Mouse (Mus musculus): ENCODE results near the gene Smyd3. TPM values are rescaled to one million over a fixed set of nuclear protein-coding genes. Genes with fewer than 3 reads are reported as not detected.

Gene Smyd3
- polyA plus RNA-seq, 1 experiment from 2014 or later, result 18.9 TPM

- 81% methylated on average over 6 of the region's 6 CpGs for WGBS
- Histone ChIP-seq H3K4me3 (replicated peaks; ENCODE audit: low read length) (no peak overlapping the region), H3K27ac (ENCODE audit: low read length) (no peak overlapping the region), H3K4me1 (ENCODE audit: control insufficient read depth, insufficient read depth, low read length) (no peaks in the 10 kb centered on the region), H3K27me3 (ENCODE audit: control insufficient read depth, insufficient read depth, low read length) (no peaks in the 10 kb centered on the region), H3K4me2 (ENCODE audit: low read depth, low read length) (no peak overlapping the region), H3K36me3 (ENCODE audit: control insufficient read depth, insufficient read depth, low read length) (no peaks in the 10 kb centered on the region), H3K9ac (ENCODE audit: low read length) (no peak overlapping the region), H3K9me3 (replicated peaks; ENCODE audit: control insufficient read depth, low read length) (peaks cover 5% of the 10 kb centered on the region; the same call in 1 of the 2 replicates)
- no peak for ATAC-seq (ENCODE audit: insufficient read depth, low FRiP score)
Measured at GRCm38 (mm10) chr1:179286748-179287147, 231.1 kb downstream of the Smyd3 start.

DNA sequence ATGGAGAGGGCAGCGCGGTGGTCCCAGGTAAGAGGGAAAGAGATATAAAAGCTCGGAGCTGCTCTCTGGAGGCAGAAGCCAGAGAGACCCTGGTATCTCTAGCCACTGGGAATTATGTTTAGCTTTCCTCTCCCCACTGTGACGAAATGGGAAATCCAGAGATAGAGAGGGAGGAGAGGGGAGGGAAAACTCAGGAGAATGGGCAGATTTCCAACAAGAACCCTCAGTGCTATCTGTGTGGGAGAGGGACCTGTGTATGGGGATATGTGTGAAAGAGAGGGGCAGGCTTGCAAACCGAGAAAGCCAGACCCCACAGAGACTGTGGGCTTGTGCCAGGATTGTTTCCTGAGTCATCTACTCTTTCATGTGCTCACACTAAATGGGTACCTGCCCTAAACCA lies 235.0 kb downstream of the Smyd3 start:
- no peaks in the 10 kb centered on the region for H3K9me3 ChIP-seq (replicated peaks; ENCODE audit: control insufficient read depth, low read length)
- no peaks in the 10 kb centered on the region for H3K4me1 ChIP-seq (ENCODE audit: control insufficient read depth, insufficient read depth, low read length)
- no peaks in the 10 kb centered on the region for H3K27me3 ChIP-seq (ENCODE audit: control insufficient read depth, insufficient read depth, low read length)
- H3K9ac ChIP-seq (ENCODE audit: low read length), result no peak overlapping the region
- H3K27ac ChIP-seq (ENCODE audit: low read length), result no peak overlapping the region
- H3K36me3 ChIP-seq (ENCODE audit: control insufficient read depth, insufficient read depth, low read length), result no peaks in the 10 kb centered on the region
- WGBS, result 66% methylated on average over 5 of the region's 5 CpGs
- no peak for ATAC-seq (ENCODE audit: insufficient read depth, low FRiP score)
- no peak overlapping the region for H3K4me3 ChIP-seq (replicated peaks; ENCODE audit: low read length)
- H3K4me2 ChIP-seq (ENCODE audit: low read depth, low read length), result no peak overlapping the region

- Histone ChIP-seq H3K4me3 (replicated peaks; ENCODE audit: low read length) (no peak overlapping the region), H3K27ac (ENCODE audit: low read length) (no peak overlapping the region; the same call in 1 of the 2 replicates), H3K9me3 (replicated peaks; ENCODE audit: control insufficient read depth, low read length) (no peaks in the 10 kb centered on the region), H3K36me3 (ENCODE audit: control insufficient read depth, insufficient read depth, low read length) (no peaks in the 10 kb centered on the region), H3K4me1 (ENCODE audit: control insufficient read depth, insufficient read depth, low read length) (no peaks in the 10 kb centered on the region), H3K4me2 (ENCODE audit: low read depth, low read length) (no peak overlapping the region), H3K27me3 (ENCODE audit: control insufficient read depth, insufficient read depth, low read length) (no peaks in the 10 kb centered on the region), H3K9ac (ENCODE audit: low read length) (no peak overlapping the region)
- 51% methylated on average over 13 of the region's 13 CpGs for WGBS
- peak; percentile 66; the same call in 1 of the 2 replicates for ATAC-seq (ENCODE audit: insufficient read depth, low FRiP score)
Measured at GRCm38 (mm10) chr1:179281401-179282121, 236.3 kb downstream of the Smyd3 start.

DNA sequence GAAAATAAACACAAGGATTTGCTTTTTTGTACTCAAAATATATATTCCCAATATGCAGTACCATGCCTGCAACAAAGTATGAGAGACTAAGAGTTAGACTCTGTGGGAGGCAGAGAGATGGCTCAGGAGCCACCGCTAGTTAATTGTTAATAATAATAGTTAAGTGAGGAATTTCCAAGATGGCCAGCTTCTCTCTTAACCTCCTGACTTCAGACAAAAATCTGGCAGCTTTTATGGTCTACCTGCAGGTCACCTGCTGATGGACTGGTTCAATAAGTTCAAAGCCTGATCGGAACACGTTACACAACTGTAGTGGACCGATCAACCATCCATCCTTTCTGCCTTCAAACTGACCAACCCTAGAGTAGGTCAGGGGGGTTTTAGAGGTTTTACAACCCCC lies 238.7 kb downstream of the Smyd3 start:
- H3K27ac ChIP-seq (ENCODE audit: low read length), result no peak overlapping the region
- no peak overlapping the region for H3K4me3 ChIP-seq (replicated peaks; ENCODE audit: low read length)
- H3K4me1 ChIP-seq (ENCODE audit: control insufficient read depth, insufficient read depth, low read length), result no peaks in the 10 kb centered on the region
- H3K4me2 ChIP-seq (ENCODE audit: low read depth, low read length), result no peak overlapping the region
- no peak overlapping the region for H3K9ac ChIP-seq (ENCODE audit: low read length)
- no peaks in the 10 kb centered on the region for H3K27me3 ChIP-seq (ENCODE audit: control insufficient read depth, insufficient read depth, low read length)
- no peaks in the 10 kb centered on the region for H3K9me3 ChIP-seq (replicated peaks; ENCODE audit: control insufficient read depth, low read length)
- no peaks in the 10 kb centered on the region for H3K36me3 ChIP-seq (ENCODE audit: control insufficient read depth, insufficient read depth, low read length)
- ATAC-seq (ENCODE audit: insufficient read depth, low FRiP score), result no peak
- 97% methylated on average over 4 of the region's 4 CpGs for WGBS

DNA sequence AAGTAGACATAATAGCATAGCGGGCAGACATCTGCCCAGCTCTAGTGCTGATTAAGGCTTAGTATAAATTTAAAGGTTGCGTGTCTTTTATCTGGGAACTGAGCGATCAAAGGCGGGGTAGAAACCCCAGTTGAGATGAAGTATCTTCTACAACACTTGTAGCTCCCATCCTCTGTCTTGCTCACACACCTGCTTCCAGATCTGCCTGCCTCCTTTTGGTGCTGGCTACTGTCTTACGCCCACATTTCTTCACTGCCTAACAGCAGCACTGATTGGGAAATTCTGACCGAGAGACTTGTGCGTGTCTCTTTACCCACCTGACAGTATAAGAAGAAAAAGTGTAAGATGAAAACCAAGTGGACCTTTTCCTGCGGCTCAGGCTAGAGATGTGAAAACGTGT lies 240.5 kb downstream of the Smyd3 start:
- Histone ChIP-seq H3K27me3 (ENCODE audit: control insufficient read depth, insufficient read depth, low read length) (no peaks in the 10 kb centered on the region), H3K36me3 (ENCODE audit: control insufficient read depth, insufficient read depth, low read length) (no peaks in the 10 kb centered on the region), H3K4me1 (ENCODE audit: control insufficient read depth, insufficient read depth, low read length) (no peaks in the 10 kb centered on the region), H3K27ac (ENCODE audit: low read length) (no peak overlapping the region), H3K4me2 (ENCODE audit: low read depth, low read length) (no peak overlapping the region), H3K9me3 (replicated peaks; ENCODE audit: control insufficient read depth, low read length) (no peaks in the 10 kb centered on the region), H3K4me3 (replicated peaks; ENCODE audit: low read length) (no peak overlapping the region), H3K9ac (ENCODE audit: low read length) (no peak overlapping the region)
- ATAC-seq (ENCODE audit: insufficient read depth, low FRiP score), result no peak
- 87% methylated on average over 9 of the region's 9 CpGs for WGBS

DNA sequence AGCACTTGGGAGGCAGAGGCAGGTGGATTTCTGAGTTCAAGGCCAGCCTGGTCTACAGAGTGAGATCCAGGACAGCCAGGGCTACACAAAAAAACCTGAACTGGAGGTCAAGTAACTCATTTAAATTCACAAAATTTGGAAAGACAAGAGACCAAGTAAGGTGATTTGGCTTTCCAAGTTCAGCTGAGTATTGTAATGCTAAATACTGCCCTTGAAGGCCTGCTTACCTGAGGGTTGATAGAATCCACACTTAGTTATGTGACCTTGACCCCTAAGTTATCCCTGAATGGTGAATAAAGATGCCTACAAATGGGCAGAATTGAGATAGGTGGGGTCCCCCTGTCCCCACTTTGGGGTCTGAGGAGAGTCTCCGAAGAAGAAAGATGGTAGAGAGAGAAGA lies 241.0 kb downstream of the Smyd3 start:
- 93% methylated on average over 1 of the region's 1 CpGs for WGBS
- no peak overlapping the region for H3K9ac ChIP-seq (ENCODE audit: low read length)
- H3K4me3 ChIP-seq (replicated peaks; ENCODE audit: low read length), result no peak overlapping the region
- no peaks in the 10 kb centered on the region for H3K9me3 ChIP-seq (replicated peaks; ENCODE audit: control insufficient read depth, low read length)
- H3K27ac ChIP-seq (ENCODE audit: low read length), result no peak overlapping the region
- H3K4me1 ChIP-seq (ENCODE audit: control insufficient read depth, insufficient read depth, low read length), result no peaks in the 10 kb centered on the region
- ATAC-seq (ENCODE audit: insufficient read depth, low FRiP score), result no peak
- H3K27me3 ChIP-seq (ENCODE audit: control insufficient read depth, insufficient read depth, low read length), result no peaks in the 10 kb centered on the region
- H3K36me3 ChIP-seq (ENCODE audit: control insufficient read depth, insufficient read depth, low read length), result no peaks in the 10 kb centered on the region
- H3K4me2 ChIP-seq (ENCODE audit: low read depth, low read length), result no peak overlapping the region

- ATAC-seq (ENCODE audit: insufficient read depth, low FRiP score), result no peak
- no peaks in the 10 kb centered on the region for H3K27me3 ChIP-seq (ENCODE audit: control insufficient read depth, insufficient read depth, low read length)
- H3K27ac ChIP-seq (ENCODE audit: low read length), result no peak overlapping the region
- H3K36me3 ChIP-seq (ENCODE audit: control insufficient read depth, insufficient read depth, low read length), result 0 out of 2 replicates have a peak, but pooled peaks cover 3% of the 10 kb centered on the region
- no peak overlapping the region for H3K9ac ChIP-seq (ENCODE audit: low read length)
- no peak overlapping the region for H3K4me2 ChIP-seq (ENCODE audit: low read depth, low read length)
- no peaks in the 10 kb centered on the region for H3K4me1 ChIP-seq (ENCODE audit: control insufficient read depth, insufficient read depth, low read length)
- no peak overlapping the region for H3K4me3 ChIP-seq (replicated peaks; ENCODE audit: low read length)
- 85% methylated on average over 4 of the region's 4 CpGs for WGBS
- peaks cover 8% of the 10 kb centered on the region for H3K9me3 ChIP-seq (replicated peaks; ENCODE audit: control insufficient read depth, low read length)
Measured at GRCm38 (mm10) chr1:179272926-179273325, 244.9 kb downstream of the Smyd3 start.

GRCm38 (mm10) chr1:179272351-179272750 lies 245.5 kb downstream of the Smyd3 start:
- Histone ChIP-seq H3K9me3 (replicated peaks; ENCODE audit: control insufficient read depth, low read length) (peaks cover 11% of the 10 kb centered on the region), H3K4me2 (ENCODE audit: low read depth, low read length) (no peak overlapping the region), H3K4me3 (replicated peaks; ENCODE audit: low read length) (no peak overlapping the region), H3K27me3 (ENCODE audit: control insufficient read depth, insufficient read depth, low read length) (no peaks in the 10 kb centered on the region), H3K36me3 (ENCODE audit: control insufficient read depth, insufficient read depth, low read length) (0 out of 2 replicates have a peak, but pooled peaks cover 3% of the 10 kb centered on the region), H3K27ac (ENCODE audit: low read length) (no peak overlapping the region), H3K9ac (ENCODE audit: low read length) (no peak overlapping the region), H3K4me1 (ENCODE audit: control insufficient read depth, insufficient read depth, low read length) (no peaks in the 10 kb centered on the region)
- no peak for ATAC-seq (ENCODE audit: insufficient read depth, low FRiP score)

- H3K9me3 ChIP-seq (replicated peaks; ENCODE audit: control insufficient read depth, low read length), result peaks cover 12% of the 10 kb centered on the region
- 0 out of 2 replicates have a peak, but pooled peaks cover 3% of the 10 kb centered on the region for H3K36me3 ChIP-seq (ENCODE audit: control insufficient read depth, insufficient read depth, low read length)
- no peak for ATAC-seq (ENCODE audit: insufficient read depth, low FRiP score)
- no peak overlapping the region for H3K9ac ChIP-seq (ENCODE audit: low read length)
- H3K27me3 ChIP-seq (ENCODE audit: control insufficient read depth, insufficient read depth, low read length), result no peaks in the 10 kb centered on the region
- 72% methylated on average over 3 of the region's 3 CpGs for WGBS
- H3K4me1 ChIP-seq (ENCODE audit: control insufficient read depth, insufficient read depth, low read length), result no peaks in the 10 kb centered on the region
- no peak overlapping the region for H3K27ac ChIP-seq (ENCODE audit: low read length)
- H3K4me3 ChIP-seq (replicated peaks; ENCODE audit: low read length), result no peak overlapping the region
- H3K4me2 ChIP-seq (ENCODE audit: low read depth, low read length), result no peak overlapping the region
Measured at GRCm38 (mm10) chr1:179266936-179267335, 250.9 kb downstream of the Smyd3 start.

All from stomach, embryonic 16.5 days (tissue).